Mouse (Mus musculus) midbrain, embryonic 11.5 days (tissue): ENCODE measurements around the gene Slc9a9. TPM values are rescaled to one million over a fixed set of nuclear protein-coding genes. Genes with fewer than 3 reads are reported as not detected.

ENCODE experiments used
- ATAC-seq: fragments of 200-750 bp; cut with Nextera tagmentation; 2 replicates; pipeline ENCODE4 v1.8.0; 2017; ENCODE audit warnings: moderate TSS enrichment, moderate library complexity; ENCODE audit not compliant: low FRiP score
- DNase-seq: peaks from one replicate; pipeline ENCODE4 v3.0.0; 2015; ENCODE audit warnings: low spot score; ENCODE audit errors: missing footprints
- H3K27ac ChIP-seq: fragments of 300-500 bp; sonication (generic); 2 replicates; pipeline ENCODE4 v1.5.1; 2014; ENCODE audit warnings: low read depth, low read length
- H3K27me3 ChIP-seq: fragments of 300-500 bp; sonication (generic); 2 replicates; pipeline ENCODE4 v1.6.1; 2014; ENCODE audit warnings: mild to moderate bottlenecking, low read length, moderate library complexity, mixed read lengths; ENCODE audit not compliant: control insufficient read depth, insufficient read depth
- H3K36me3 ChIP-seq: fragments of 300-500 bp; sonication (generic); 2 replicates; pipeline ENCODE4 v1.6.1; 2014; ENCODE audit warnings: mild to moderate bottlenecking, low read length, moderate library complexity, mixed read lengths; ENCODE audit not compliant: control insufficient read depth, insufficient read depth
- H3K4me1 ChIP-seq: fragments of 300-500 bp; sonication (generic); 2 replicates; pipeline ENCODE4 v1.6.1; 2014; ENCODE audit warnings: low read length; ENCODE audit not compliant: control insufficient read depth, insufficient read depth
- H3K4me2 ChIP-seq: fragments of 300-500 bp; sonication (generic); 2 replicates; pipeline ENCODE4 v1.6.1; 2014; ENCODE audit warnings: mild to moderate bottlenecking, moderate library complexity
- H3K4me3 ChIP-seq: fragments of 300-500 bp; sonication (generic); 2 replicates; pipeline ENCODE4 v1.5.1; 2014; ENCODE audit warnings: low read depth, low read length
- H3K9ac ChIP-seq: fragments of 300-500 bp; sonication (generic); 2 replicates; pipeline ENCODE4 v1.6.1; 2014; ENCODE audit warnings: low read length
- H3K9me3 ChIP-seq: fragments of 300-500 bp; sonication (generic); 2 replicates; pipeline ENCODE4 v1.6.1; 2016; ENCODE audit warnings: low read length; ENCODE audit not compliant: control insufficient read depth
- WGBS: fragments of 180-500 bp; shearing (Covaris S2); extraction: QIAGEN DNeasy Blood & Tissue Kit; methylation state at CpG from one replicate; pipeline ENCODE4 v1.1.7; 2014; 5-methylcytosine and 5-hydroxymethylcytosine counted together
- polyA plus RNA-seq: library from polyadenylated mRNA; unstranded; fragments of >200 nt; fragmentation: Nextera tagmentation; extraction: Ambion mirVana; gene quantifications from 2 replicates; pipeline ENCODE4 v1.2.1, GENCODE M21; 2014

Gene Slc9a9
- polyA plus RNA-seq, 1 experiment from 2014 or later = 3.3 TPM

DNA sequence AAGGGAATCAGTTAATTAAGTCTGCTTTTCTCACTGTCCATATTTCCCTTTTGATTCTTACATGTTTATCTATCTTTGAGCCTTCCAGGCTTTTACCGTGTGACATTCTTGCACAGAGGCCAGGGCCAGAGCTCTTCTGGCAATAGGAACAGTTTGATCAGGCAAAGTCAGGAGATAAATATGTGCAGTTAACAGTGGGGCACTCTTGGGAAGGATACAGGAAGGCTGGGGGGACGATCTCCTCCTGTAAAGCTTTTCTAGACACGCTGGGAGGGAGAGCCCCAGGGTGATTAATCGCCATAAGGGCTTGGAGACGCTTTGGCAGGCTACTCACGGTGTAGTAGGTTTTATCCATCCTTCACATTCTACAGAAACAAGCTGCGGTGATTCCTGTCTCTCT lies 22.4 kb downstream of the Slc9a9 start:
- 68% methylated on average over 7 of the region's 7 CpGs for WGBS
- H3K27ac ChIP-seq = no peak overlapping the region

DNA sequence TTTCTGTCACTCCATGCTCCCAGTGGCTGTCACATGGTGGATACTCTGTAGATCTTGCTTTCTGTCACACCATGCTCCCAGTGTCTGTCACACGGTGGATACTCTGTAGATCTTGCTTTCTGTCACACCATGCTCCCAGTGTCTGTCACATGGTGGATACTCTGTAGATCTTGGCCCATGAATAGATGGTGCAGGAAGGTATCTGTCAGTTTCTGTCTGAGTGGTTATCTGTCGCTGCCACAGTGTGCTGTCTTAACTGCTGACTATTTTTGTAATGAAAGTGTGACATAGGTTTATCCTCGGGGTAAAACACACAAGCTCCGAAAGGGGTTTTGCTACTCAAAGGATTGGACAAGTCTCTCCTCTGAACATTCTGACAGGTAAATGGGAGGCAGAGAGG lies 24.5 kb downstream of the Slc9a9 start:
- H3K4me3 ChIP-seq = no peak overlapping the region

More for the DNA sequence above, 22.4 kb downstream of the Slc9a9 start:
- Histone ChIP-seq H3K9me3 (no peaks in the 10 kb centered on the region), H3K36me3 (no peaks in the 10 kb centered on the region), H3K4me1 (no peaks in the 10 kb centered on the region), H3K4me2 (no peak overlapping the region), H3K4me3 (no peak overlapping the region), H3K27me3 (no peaks in the 10 kb centered on the region), H3K9ac (no peak overlapping the region)
- DNase-seq = no peak
- no peak for ATAC-seq

DNA sequence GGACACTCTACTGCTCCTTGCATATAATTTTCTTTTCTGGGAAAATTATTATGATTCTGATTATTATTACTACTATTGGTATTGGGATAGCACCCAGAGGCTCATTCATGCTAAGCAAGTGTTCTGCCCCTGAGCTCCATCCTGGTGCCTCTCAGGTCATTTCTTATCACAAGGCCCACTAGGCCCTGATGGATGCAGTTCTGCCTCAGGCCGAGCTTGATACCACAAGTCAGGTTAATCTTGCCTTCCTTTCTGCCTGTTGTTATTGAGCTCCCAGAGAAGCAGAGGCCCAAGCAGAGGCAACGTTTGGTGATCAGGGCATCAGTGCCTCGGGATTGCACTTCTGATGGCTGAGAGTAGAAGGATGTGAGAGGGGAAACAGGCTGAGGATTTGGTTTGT lies 25.3 kb downstream of the Slc9a9 start:
- H3K27ac ChIP-seq = no peak overlapping the region
- H3K4me3 ChIP-seq = no peak overlapping the region
- ATAC-seq = no peak
- no peaks in the 10 kb centered on the region for H3K4me1 ChIP-seq
- no peaks in the 10 kb centered on the region for H3K27me3 ChIP-seq
- H3K4me2 ChIP-seq = no peak overlapping the region
- no peaks in the 10 kb centered on the region for H3K36me3 ChIP-seq
- no peaks in the 10 kb centered on the region for H3K9me3 ChIP-seq
- WGBS = 77% methylated on average over 3 of the region's 3 CpGs
- no peak overlapping the region for H3K9ac ChIP-seq
- no peak for DNase-seq

More for the DNA sequence above, 24.5 kb downstream of the Slc9a9 start:
- Histone ChIP-seq H3K9ac (no peak overlapping the region), H3K4me2 (no peak overlapping the region), H3K27ac (no peak overlapping the region), H3K27me3 (no peaks in the 10 kb centered on the region), H3K9me3 (no peaks in the 10 kb centered on the region), H3K4me1 (no peaks in the 10 kb centered on the region), H3K36me3 (no peaks in the 10 kb centered on the region)
- WGBS = 92% methylated on average over 4 of the region's 4 CpGs
- DNase-seq (no peak), ATAC-seq (no peak)

DNA sequence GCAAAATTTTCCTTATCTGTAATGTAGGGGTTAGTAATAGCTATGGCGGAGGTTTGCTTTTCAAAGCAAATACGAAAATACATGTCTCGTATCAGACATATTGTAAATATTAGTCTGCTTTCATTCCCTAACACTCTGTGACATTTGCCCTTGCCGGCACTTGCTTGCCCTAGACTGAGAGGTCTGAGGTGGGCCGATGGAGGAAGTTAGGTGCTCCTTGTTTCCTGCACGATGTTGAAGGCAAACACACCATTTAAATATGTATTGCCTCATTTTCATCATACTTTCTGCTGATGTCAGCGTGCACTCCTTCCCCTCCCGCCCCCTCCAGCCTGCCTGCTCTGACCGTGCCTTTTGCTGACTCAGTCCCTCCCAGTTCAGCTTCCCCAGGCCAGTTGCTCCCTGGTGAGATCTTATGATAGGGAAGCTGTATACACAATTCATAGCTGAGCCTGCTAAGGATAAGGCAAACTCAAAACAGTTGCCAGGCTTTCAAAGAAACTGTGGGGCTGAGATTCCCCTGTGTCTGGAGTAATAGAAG lies 26.9 kb downstream of the Slc9a9 start:
- DNase-seq (no peak), ATAC-seq (no peak)
- Histone ChIP-seq H3K9me3 (no peaks in the 10 kb centered on the region), H3K4me2 (no peak overlapping the region), H3K4me1 (no peaks in the 10 kb centered on the region), H3K4me3 (no peak overlapping the region), H3K27me3 (no peaks in the 10 kb centered on the region), H3K36me3 (no peaks in the 10 kb centered on the region), H3K27ac (no peak overlapping the region), H3K9ac (no peak overlapping the region)
- 76% methylated on average over 9 of the region's 9 CpGs for WGBS

DNA sequence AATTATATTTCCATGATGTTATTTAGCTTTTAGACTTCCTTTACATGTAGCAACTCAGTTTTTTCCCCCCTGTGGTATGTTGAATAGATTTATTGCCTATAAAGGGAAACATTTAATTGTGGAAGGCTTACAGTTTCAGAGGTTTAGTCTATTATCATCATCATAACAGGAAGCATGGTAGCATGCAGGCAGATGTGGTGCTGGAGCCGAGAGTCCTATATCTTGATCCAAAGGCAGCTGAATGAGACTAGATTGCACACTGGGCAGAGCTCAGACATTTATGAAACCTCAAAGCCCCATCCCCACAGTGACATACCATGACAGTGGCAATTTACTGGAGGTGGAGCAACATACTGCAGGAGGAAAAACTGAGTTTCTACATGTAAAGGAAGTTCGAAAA lies 28.5 kb downstream of the Slc9a9 start:
- Histone ChIP-seq H3K36me3 (no peaks in the 10 kb centered on the region), H3K9me3 (no peaks in the 10 kb centered on the region), H3K27ac (no peak overlapping the region), H3K4me3 (no peak overlapping the region), H3K9ac (no peak overlapping the region), H3K27me3 (no peaks in the 10 kb centered on the region), H3K4me1 (peaks cover 3% of the 10 kb centered on the region; the same call in 1 of the 2 replicates), H3K4me2 (no peak overlapping the region)
- ATAC-seq (no peak), DNase-seq (no peak)
- WGBS = 86% methylated on average over 2 of the region's 2 CpGs

DNA sequence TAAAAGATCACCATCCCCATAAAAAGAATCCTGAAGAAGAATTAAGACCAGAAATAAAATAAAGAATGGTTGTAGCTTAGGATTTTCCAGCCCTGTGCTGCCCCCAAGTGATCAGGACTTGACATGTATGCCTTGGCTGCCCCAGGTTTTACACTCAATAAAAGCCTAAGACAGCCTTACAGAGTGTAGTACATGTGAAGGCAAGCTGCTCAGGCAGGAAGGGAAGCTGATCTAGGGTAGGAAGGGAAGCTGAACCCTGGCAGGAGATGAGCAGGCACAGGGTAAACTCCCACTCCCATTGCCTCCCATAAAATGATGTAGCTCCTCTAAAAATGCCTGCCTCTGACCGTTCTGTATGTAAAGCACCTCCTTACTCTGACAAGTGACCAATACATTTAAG lies 30.8 kb downstream of the Slc9a9 start:
- H3K4me3 ChIP-seq = no peak overlapping the region
- DNase-seq (peak; percentile 88), ATAC-seq (0 out of 2 replicates have a peak, but pooled peaks have one; percentile 43)

DNA sequence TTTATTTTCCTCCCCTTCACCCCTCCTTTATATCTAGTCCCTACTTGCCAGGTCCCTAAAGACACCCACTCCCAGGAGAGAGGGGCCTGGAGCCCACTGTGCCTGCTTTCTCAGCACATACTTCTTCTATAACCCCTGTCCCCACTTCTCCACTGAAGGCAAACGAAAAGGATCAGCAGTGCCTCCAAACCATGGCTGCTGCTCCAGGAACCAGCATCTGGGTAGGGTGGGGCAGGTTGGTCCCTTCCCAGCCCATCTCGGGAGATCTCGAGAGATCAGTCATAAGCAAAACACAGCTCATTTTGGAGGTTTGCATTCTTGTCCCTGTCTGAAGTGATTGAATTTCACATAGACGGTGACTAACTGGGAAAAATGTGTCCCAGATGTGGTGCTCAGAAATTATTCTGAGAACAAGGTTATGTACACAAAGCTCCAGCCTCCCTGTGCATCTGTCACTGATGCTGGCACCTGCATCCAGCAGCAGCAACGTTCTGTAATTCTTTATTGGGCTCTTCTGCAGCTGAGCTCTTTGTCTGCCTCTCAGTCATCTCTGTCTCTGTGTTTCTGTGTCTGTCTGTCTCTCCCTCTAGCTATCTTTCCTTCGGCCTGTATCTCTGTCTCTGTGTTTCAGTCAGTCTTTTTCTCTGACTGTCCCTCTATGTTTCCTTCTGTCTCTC lies 31.6 kb downstream of the Slc9a9 start:
- Histone ChIP-seq H3K36me3 (no peaks in the 10 kb centered on the region), H3K9ac (no peak overlapping the region)
- 65% methylated on average over 6 of the region's 6 CpGs for WGBS

More for the DNA sequence above, 30.8 kb downstream of the Slc9a9 start:
- Histone ChIP-seq H3K9ac (no peak overlapping the region), H3K4me1 (peaks cover 3% of the 10 kb centered on the region; the same call in 1 of the 2 replicates), H3K36me3 (no peaks in the 10 kb centered on the region), H3K27me3 (no peaks in the 10 kb centered on the region), H3K4me2 (no peak overlapping the region), H3K27ac (no peak overlapping the region), H3K9me3 (no peaks in the 10 kb centered on the region)
- WGBS = 84% methylated on average over 1 of the region's 1 CpGs

DNA sequence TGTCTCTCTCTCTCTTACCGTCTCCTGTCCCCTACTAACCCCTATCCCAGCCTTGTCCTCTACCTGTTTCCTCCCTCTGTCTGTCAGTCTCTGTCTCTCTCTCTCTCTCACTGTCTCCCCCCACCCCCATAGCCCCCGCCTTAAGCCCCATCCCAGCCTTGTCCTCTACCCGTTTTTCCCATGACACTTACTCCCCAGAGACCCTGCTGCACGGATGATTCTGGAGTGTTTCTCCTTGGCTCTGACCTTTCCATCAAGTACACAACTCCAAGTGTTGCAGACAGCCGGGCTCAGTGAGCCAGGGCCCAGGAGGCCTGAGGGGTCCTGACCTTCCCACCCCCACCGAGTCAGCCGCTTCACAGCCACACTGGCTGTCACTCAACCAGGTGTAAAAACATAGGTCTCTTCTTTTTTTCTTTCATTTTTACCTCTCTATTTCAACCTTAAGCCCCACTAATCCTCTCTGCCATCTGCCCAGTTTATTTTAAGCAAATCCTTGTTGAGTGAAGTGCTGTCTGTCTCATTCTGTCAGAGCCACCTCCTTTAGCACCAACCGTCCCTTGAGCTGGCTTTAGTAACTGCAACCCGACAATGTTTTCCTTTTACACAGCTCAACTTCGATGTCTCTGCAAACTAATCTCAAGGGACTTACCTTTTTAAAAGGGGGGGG lies 32.4 kb downstream of the Slc9a9 start:
- ATAC-seq (peak; percentile 60), DNase-seq (no peak)
- peak overlapping the region; percentile 30; the same call in 1 of the 2 replicates for H3K27ac ChIP-seq

More for the DNA sequence above, 31.6 kb downstream of the Slc9a9 start:
- DNase-seq (no peak), ATAC-seq (peak; percentile 51)
- no peak overlapping the region for H3K4me3 ChIP-seq
- no peak overlapping the region for H3K4me2 ChIP-seq
- no peaks in the 10 kb centered on the region for H3K9me3 ChIP-seq
- H3K27ac ChIP-seq = peak overlapping the region; percentile 30; the same call in 1 of the 2 replicates
- H3K27me3 ChIP-seq = no peaks in the 10 kb centered on the region
- peaks cover 3% of the 10 kb centered on the region; the same call in 1 of the 2 replicates for H3K4me1 ChIP-seq

More for the DNA sequence above, 32.4 kb downstream of the Slc9a9 start:
- Histone ChIP-seq H3K4me2 (no peak overlapping the region), H3K27me3 (no peaks in the 10 kb centered on the region), H3K9ac (no peak overlapping the region), H3K36me3 (no peaks in the 10 kb centered on the region), H3K9me3 (no peaks in the 10 kb centered on the region), H3K4me1 (peaks cover 3% of the 10 kb centered on the region; the same call in 1 of the 2 replicates), H3K4me3 (no peak overlapping the region)
- WGBS = 39% methylated on average over 10 of the region's 10 CpGs
